Mouse (Mus musculus): ENCODE results near the gene Tmem262. TPM values are rescaled to one million over a fixed set of nuclear protein-coding genes. Genes with fewer than 3 reads are reported as not detected.

Gene Tmem262
- polyA plus RNA-seq, 1 experiment from 2014 or later, result not detected

GRCm38 (mm10) chr19:6121761-6122160, 41.9 kb downstream of the Tmem262 start:
- no peak overlapping the region for H3K4me2 ChIP-seq (replicated peaks; ENCODE audit: low read depth, low read length)
- H3K27ac ChIP-seq (ENCODE audit: low read length), result no peak overlapping the region
- no peaks in the 10 kb centered on the region; the same call in 1 of the 2 replicates for H3K36me3 ChIP-seq (ENCODE audit: control insufficient read depth, insufficient read depth, low read length)
- WGBS, result 28% methylated on average over 19 of the region's 19 CpGs
- no peak overlapping the region; the same call in 1 of the 2 replicates for H3K9ac ChIP-seq (replicated peaks; ENCODE audit: low read depth, low read length)
- no peak for ATAC-seq (ENCODE audit: insufficient number of reproducible peaks, insufficient read depth, low FRiP score, low read depth)
- H3K27me3 ChIP-seq (ENCODE audit: control insufficient read depth, insufficient read depth, low read length), result no peaks in the 10 kb centered on the region
- no peaks in the 10 kb centered on the region for H3K9me3 ChIP-seq (ENCODE audit: control insufficient read depth, low read depth, low read length)
- H3K4me1 ChIP-seq (ENCODE audit: control insufficient read depth, insufficient read depth, low read length), result peaks cover 11% of the 10 kb centered on the region; the same call in 1 of the 2 replicates
- no peak overlapping the region for H3K4me3 ChIP-seq (ENCODE audit: low read depth, low read length)

GRCm38 (mm10) chr19:6123330-6123729, 43.5 kb downstream of the Tmem262 start:
- H3K36me3 ChIP-seq (ENCODE audit: control insufficient read depth, insufficient read depth, low read length), result no peaks in the 10 kb centered on the region; the same call in 1 of the 2 replicates
- no peak overlapping the region for H3K4me3 ChIP-seq (ENCODE audit: low read depth, low read length)
- no peaks in the 10 kb centered on the region for H3K9me3 ChIP-seq (ENCODE audit: control insufficient read depth, low read depth, low read length)
- H3K4me2 ChIP-seq (replicated peaks; ENCODE audit: low read depth, low read length), result no peak overlapping the region
- 54% methylated on average over 8 of the region's 8 CpGs for WGBS
- no peak for ATAC-seq (ENCODE audit: insufficient number of reproducible peaks, insufficient read depth, low FRiP score, low read depth)
- H3K4me1 ChIP-seq (ENCODE audit: control insufficient read depth, insufficient read depth, low read length), result peaks cover 8% of the 10 kb centered on the region; the same call in 1 of the 2 replicates
- no peak overlapping the region for H3K9ac ChIP-seq (replicated peaks; ENCODE audit: low read depth, low read length)
- H3K27ac ChIP-seq (ENCODE audit: low read length), result no peak overlapping the region
- no peaks in the 10 kb centered on the region for H3K27me3 ChIP-seq (ENCODE audit: control insufficient read depth, insufficient read depth, low read length)

GRCm38 (mm10) chr19:6124898-6125297, 45.1 kb downstream of the Tmem262 start:
- no peak for ATAC-seq (ENCODE audit: insufficient number of reproducible peaks, insufficient read depth, low FRiP score, low read depth)
- no peak overlapping the region for H3K27ac ChIP-seq (ENCODE audit: low read length)
- WGBS, result 77% methylated on average over 2 of the region's 2 CpGs
- no peak overlapping the region for H3K9ac ChIP-seq (replicated peaks; ENCODE audit: low read depth, low read length)
- no peaks in the 10 kb centered on the region for H3K27me3 ChIP-seq (ENCODE audit: control insufficient read depth, insufficient read depth, low read length)
- no peak overlapping the region for H3K4me2 ChIP-seq (replicated peaks; ENCODE audit: low read depth, low read length)
- H3K4me1 ChIP-seq (ENCODE audit: control insufficient read depth, insufficient read depth, low read length), result 0 out of 2 replicates have a peak, but pooled peaks cover 6% of the 10 kb centered on the region
- H3K9me3 ChIP-seq (ENCODE audit: control insufficient read depth, low read depth, low read length), result no peaks in the 10 kb centered on the region
- no peaks in the 10 kb centered on the region; the same call in 1 of the 2 replicates for H3K36me3 ChIP-seq (ENCODE audit: control insufficient read depth, insufficient read depth, low read length)
- no peak overlapping the region for H3K4me3 ChIP-seq (ENCODE audit: low read depth, low read length)

GRCm38 (mm10) chr19:6126289-6126688, 46.5 kb downstream of the Tmem262 start:
- Histone ChIP-seq H3K4me1 (ENCODE audit: control insufficient read depth, insufficient read depth, low read length) (0 out of 2 replicates have a peak, but pooled peaks cover 6% of the 10 kb centered on the region), H3K27ac (ENCODE audit: low read length) (no peak overlapping the region), H3K4me3 (ENCODE audit: low read depth, low read length) (no peak overlapping the region), H3K4me2 (replicated peaks; ENCODE audit: low read depth, low read length) (no peak overlapping the region), H3K9ac (replicated peaks; ENCODE audit: low read depth, low read length) (no peak overlapping the region), H3K27me3 (ENCODE audit: control insufficient read depth, insufficient read depth, low read length) (no peaks in the 10 kb centered on the region), H3K9me3 (ENCODE audit: control insufficient read depth, low read depth, low read length) (no peaks in the 10 kb centered on the region), H3K36me3 (ENCODE audit: control insufficient read depth, insufficient read depth, low read length) (no peaks in the 10 kb centered on the region; the same call in 1 of the 2 replicates)
- ATAC-seq (ENCODE audit: insufficient number of reproducible peaks, insufficient read depth, low FRiP score, low read depth), result no peak
- WGBS, result 33% methylated on average over 4 of the region's 4 CpGs

- Histone ChIP-seq H3K9me3 (ENCODE audit: control insufficient read depth, low read depth, low read length) (no peaks in the 10 kb centered on the region), H3K4me3 (ENCODE audit: low read depth, low read length) (peak overlapping the region; percentile 30), H3K36me3 (ENCODE audit: control insufficient read depth, insufficient read depth, low read length) (no peaks in the 10 kb centered on the region), H3K4me1 (ENCODE audit: control insufficient read depth, insufficient read depth, low read length) (0 out of 2 replicates have a peak, but pooled peaks cover 6% of the 10 kb centered on the region), H3K27me3 (ENCODE audit: control insufficient read depth, insufficient read depth, low read length) (no peaks in the 10 kb centered on the region), H3K4me2 (replicated peaks; ENCODE audit: low read depth, low read length) (peak overlapping the region; percentile 47), H3K9ac (replicated peaks; ENCODE audit: low read depth, low read length) (no peak overlapping the region), H3K27ac (ENCODE audit: low read length) (peak overlapping the region; percentile 29; the same call in 1 of the 2 replicates)
- WGBS, result 71% methylated on average over 10 of the region's 10 CpGs
- ATAC-seq (ENCODE audit: insufficient number of reproducible peaks, insufficient read depth, low FRiP score, low read depth), result no peak
These were observed 47.2 kb downstream of the Tmem262 start for GRCm38 (mm10) chr19:6126789-6127580.

GRCm38 (mm10) chr19:6127760-6128341, 48.0 kb downstream of the Tmem262 start, which contains the start of gene Snx15:
Snx15 (minus strand) TSS chr19:6128304.
- Histone ChIP-seq H3K9ac (replicated peaks; ENCODE audit: low read depth, low read length) (peak within 1 kb of the TSS; percentile 31), H3K36me3 (ENCODE audit: control insufficient read depth, insufficient read depth, low read length) (no peaks in the 10 kb centered on the region), H3K27ac (ENCODE audit: low read length) (peak within 1 kb of the TSS; percentile 29; the same call in 1 of the 2 replicates), H3K4me1 (ENCODE audit: control insufficient read depth, insufficient read depth, low read length) (0 out of 2 replicates have a peak, but pooled peaks cover 6% of the 10 kb centered on the region), H3K9me3 (ENCODE audit: control insufficient read depth, low read depth, low read length) (no peaks in the 10 kb centered on the region), H3K4me2 (replicated peaks; ENCODE audit: low read depth, low read length) (peak within 1 kb of the TSS; percentile 47), H3K27me3 (ENCODE audit: control insufficient read depth, insufficient read depth, low read length) (no peaks in the 10 kb centered on the region), H3K4me3 (ENCODE audit: low read depth, low read length) (peak within 1 kb of the TSS; percentile 30)
- under 1% methylated on average over 32 of the region's 32 CpGs for WGBS
- ATAC-seq (ENCODE audit: insufficient number of reproducible peaks, insufficient read depth, low FRiP score, low read depth), result peak; percentile 91

Small RNA genes within 50 kb of the gene (microRNA-seq; reads per million reads assigned to microRNA genes)
- 0.78 reads per million for gene Mir6988

Other genes starting within 250 kb of the Tmem262 start
- 18.3 and 18.6 TPM in 2 replicates for gene Frmd8, start 204.8 kb upstream of the Tmem262 start, polyA plus RNA-seq (2014; fragmentation: Nextera tagmentation; extraction: Ambion mirVana)
- gene Slc25a45, start 202.2 kb upstream of the Tmem262 start, polyA plus RNA-seq (2014; fragmentation: Nextera tagmentation; extraction: Ambion mirVana), result 1.8 and 2.8 TPM in 2 replicates
- gene Tigd3, start 185.9 kb upstream of the Tmem262 start, polyA plus RNA-seq (2014; fragmentation: Nextera tagmentation; extraction: Ambion mirVana), result 3.1 and 3.2 TPM in 2 replicates
- 132 and 148 TPM in 2 replicates for gene Dpf2, start 167.0 kb upstream of the Tmem262 start, polyA plus RNA-seq (2014; fragmentation: Nextera tagmentation; extraction: Ambion mirVana)
- gene Cdc42ep2, start 155.2 kb upstream of the Tmem262 start, polyA plus RNA-seq (2014; fragmentation: Nextera tagmentation; extraction: Ambion mirVana), result 7.3 and 7.4 TPM in 2 replicates
- 68.9 and 73.2 TPM in 2 replicates for gene Pola2, start 115.8 kb upstream of the Tmem262 start, polyA plus RNA-seq (2014; fragmentation: Nextera tagmentation; extraction: Ambion mirVana)
- not detected in 2 replicates for gene Slc22a20, start 93.9 kb upstream of the Tmem262 start, polyA plus RNA-seq (2014; fragmentation: Nextera tagmentation; extraction: Ambion mirVana)
- 16.1 and 16.6 TPM in 2 replicates for gene Capn1, start 64.1 kb upstream of the Tmem262 start, polyA plus RNA-seq (2014; fragmentation: Nextera tagmentation; extraction: Ambion mirVana)
- 24.8 and 27.5 TPM in 2 replicates for gene Syvn1, start 33.5 kb upstream of the Tmem262 start, polyA plus RNA-seq (2014; fragmentation: Nextera tagmentation; extraction: Ambion mirVana)
- 75.5 and 77.4 TPM in 2 replicates for gene Mrpl49, start 22.2 kb upstream of the Tmem262 start, polyA plus RNA-seq (2014; fragmentation: Nextera tagmentation; extraction: Ambion mirVana)
- gene Fau, start 22.2 kb upstream of the Tmem262 start, polyA plus RNA-seq (2014; fragmentation: Nextera tagmentation; extraction: Ambion mirVana), result 902 and 945 TPM in 2 replicates
- gene Znhit2, start 18.8 kb upstream of the Tmem262 start, polyA plus RNA-seq (2014; fragmentation: Nextera tagmentation; extraction: Ambion mirVana), result 27.6 and 30.8 TPM in 2 replicates
- gene Tm7sf2, start 11.7 kb upstream of the Tmem262 start, polyA plus RNA-seq (2014; fragmentation: Nextera tagmentation; extraction: Ambion mirVana), result 24.8 and 24.9 TPM in 2 replicates
- 60.1 and 66.7 TPM in 2 replicates for gene Vps51, start 2.8 kb upstream of the Tmem262 start, polyA plus RNA-seq (2014; fragmentation: Nextera tagmentation; extraction: Ambion mirVana)
- gene Gm28374, start 2.2 kb downstream of the Tmem262 start, polyA plus RNA-seq (2014; fragmentation: Nextera tagmentation; extraction: Ambion mirVana), result 1.0 and 2.1 TPM in 2 replicates
- 77.7 and 81.6 TPM in 2 replicates for gene Zfpl1, start 4.9 kb downstream of the Tmem262 start, polyA plus RNA-seq (2014; fragmentation: Nextera tagmentation; extraction: Ambion mirVana)
- gene Cdca5, start 5.0 kb downstream of the Tmem262 start, polyA plus RNA-seq (2014; fragmentation: Nextera tagmentation; extraction: Ambion mirVana), result 37.2 and 39.0 TPM in 2 replicates
- 0.42 and 0.62 TPM in 2 replicates for gene AC131692.1, start 14.4 kb downstream of the Tmem262 start, polyA plus RNA-seq (2014; fragmentation: Nextera tagmentation; extraction: Ambion mirVana)
- 0.54 and 0.64 TPM in 2 replicates for gene Naaladl1, start 25.7 kb downstream of the Tmem262 start, polyA plus RNA-seq (2014; fragmentation: Nextera tagmentation; extraction: Ambion mirVana)
- 45.4 and 47.9 TPM in 2 replicates for gene Sac3d1, start 38.6 kb downstream of the Tmem262 start, polyA plus RNA-seq (2014; fragmentation: Nextera tagmentation; extraction: Ambion mirVana)
- 27.6 and 30.6 TPM in 2 replicates for gene Snx15, start 48.3 kb downstream of the Tmem262 start, polyA plus RNA-seq (2014; fragmentation: Nextera tagmentation; extraction: Ambion mirVana)
- gene Batf2, start 61.0 kb downstream of the Tmem262 start, polyA plus RNA-seq (2014; fragmentation: Nextera tagmentation; extraction: Ambion mirVana), result 0.23 and 0.34 TPM in 2 replicates
- 101 and 107 TPM in 2 replicates for gene Arl2, start 61.5 kb downstream of the Tmem262 start, polyA plus RNA-seq (2014; fragmentation: Nextera tagmentation; extraction: Ambion mirVana)
- gene Majin, start 104.4 kb downstream of the Tmem262 start, polyA plus RNA-seq (2014; fragmentation: Nextera tagmentation; extraction: Ambion mirVana), result not detected in 2 replicates
- 0.90 TPM in 1 of 2 replicates, not detected in the other for gene Gpha2, start 146.3 kb downstream of the Tmem262 start, polyA plus RNA-seq (2014; fragmentation: Nextera tagmentation; extraction: Ambion mirVana)
- gene Ppp2r5b, start 155.8 kb downstream of the Tmem262 start, polyA plus RNA-seq (2014; fragmentation: Nextera tagmentation; extraction: Ambion mirVana), result 22.1 and 23.5 TPM in 2 replicates
- gene Atg2a, start 161.6 kb downstream of the Tmem262 start, polyA plus RNA-seq (2014; fragmentation: Nextera tagmentation; extraction: Ambion mirVana), result 9.2 and 10.4 TPM in 2 replicates
- gene Ehd1, start 196.7 kb downstream of the Tmem262 start, polyA plus RNA-seq (2014; fragmentation: Nextera tagmentation; extraction: Ambion mirVana), result 44.9 and 46.2 TPM in 2 replicates
- gene Cdc42bpg, start 226.4 kb downstream of the Tmem262 start, polyA plus RNA-seq (2014; fragmentation: Nextera tagmentation; extraction: Ambion mirVana), result 2.2 and 2.3 TPM in 2 replicates

Data from stomach, embryonic 14.5 days (tissue).